Mouse (Mus musculus) c-Kit-positive CD71-negative TER-119-negative erythroid progenitor cells, embryonic 14.5 days (primary cell): ENCODE results near the gene Baz1a.
"Not testable (repeated sequence)": the region's sequence is repeated elsewhere in the genome, so short reads cannot be mapped to it uniquely, and the experiment has no call there.

Experiments used
- DNase-seq: peaks from one replicate; pipeline ENCODE4 v3.0.0-alpha.2; 2013; ENCODE audit warnings: low read depth

Gene Baz1a

DNA sequence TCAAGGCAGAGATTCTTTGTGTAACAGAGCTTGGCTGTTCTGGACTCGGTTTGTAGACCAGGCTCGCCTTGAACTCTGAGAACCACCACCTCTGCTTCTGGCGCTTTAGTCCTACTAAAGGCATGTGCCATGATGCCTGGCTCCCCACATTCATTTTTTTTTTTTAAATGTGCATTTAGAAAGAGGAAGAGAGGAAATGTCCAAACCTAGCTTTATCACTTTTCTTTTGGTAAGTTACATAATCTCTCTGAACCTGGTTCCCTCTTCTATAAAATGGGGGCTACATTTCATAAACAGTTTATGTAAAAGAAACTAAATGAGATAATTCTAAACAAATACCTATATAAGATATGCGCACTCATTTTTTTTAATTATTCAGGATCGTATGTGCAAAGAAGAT is 33.2 kb downstream of the Baz1a start:
- no peak for DNase-seq

GRCm38 (mm10) chr12:54980532-54980931 is 33.6 kb downstream of the Baz1a start:
- no peak for DNase-seq

- no peak for DNase-seq
Measured at GRCm38 (mm10) chr12:54969033-54969432, 45.1 kb downstream of the Baz1a start.

- DNase-seq, result no peak
Measured at GRCm38 (mm10) chr12:54965532-54966160, 48.5 kb downstream of the Baz1a start.

DNA sequence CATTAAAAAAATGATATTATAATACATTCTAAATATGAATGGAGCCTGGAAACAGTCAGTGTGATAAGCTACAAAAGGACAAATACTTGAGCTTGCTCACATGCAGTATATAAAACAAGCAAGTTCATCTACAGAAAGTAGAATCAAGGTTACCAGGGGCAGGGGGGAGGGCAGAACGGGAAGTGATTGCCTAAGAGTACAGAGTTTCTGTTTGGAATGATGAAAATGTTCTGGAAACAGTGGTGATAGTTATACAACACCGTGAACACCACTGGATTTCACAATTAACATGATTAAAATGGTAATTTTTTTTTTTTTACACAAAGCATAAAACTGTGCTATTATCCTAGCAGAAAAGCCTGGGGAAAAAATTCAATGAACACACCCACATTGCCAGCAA is 54.6 kb downstream of the Baz1a start:
- DNase-seq, result no peak

- DNase-seq, result no peak
Measured at GRCm38 (mm10) chr12:54956974-54957373, 57.2 kb downstream of the Baz1a start.

DNA sequence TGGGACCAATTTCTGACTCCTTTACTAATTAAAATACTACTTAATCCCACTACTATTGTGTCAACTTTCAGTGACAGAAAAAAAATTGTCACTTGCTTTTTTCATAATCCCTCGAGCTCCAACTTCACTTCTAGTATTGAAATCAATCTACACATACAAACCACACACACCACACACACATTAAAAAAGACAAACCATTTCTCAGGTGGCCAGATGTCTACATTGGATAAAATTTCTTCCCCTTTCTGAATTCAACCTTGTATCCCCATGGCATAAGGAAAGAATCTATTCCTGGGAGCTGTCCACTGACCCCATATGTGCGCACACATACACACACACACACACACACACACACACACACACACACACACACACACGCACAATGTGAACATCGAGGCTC is 57.7 kb downstream of the Baz1a start:
- DNase-seq, result no peak

GRCm38 (mm10) chr12:54946116-54946515 is 68.0 kb downstream of the Baz1a start:
- no peak for DNase-seq

DNA sequence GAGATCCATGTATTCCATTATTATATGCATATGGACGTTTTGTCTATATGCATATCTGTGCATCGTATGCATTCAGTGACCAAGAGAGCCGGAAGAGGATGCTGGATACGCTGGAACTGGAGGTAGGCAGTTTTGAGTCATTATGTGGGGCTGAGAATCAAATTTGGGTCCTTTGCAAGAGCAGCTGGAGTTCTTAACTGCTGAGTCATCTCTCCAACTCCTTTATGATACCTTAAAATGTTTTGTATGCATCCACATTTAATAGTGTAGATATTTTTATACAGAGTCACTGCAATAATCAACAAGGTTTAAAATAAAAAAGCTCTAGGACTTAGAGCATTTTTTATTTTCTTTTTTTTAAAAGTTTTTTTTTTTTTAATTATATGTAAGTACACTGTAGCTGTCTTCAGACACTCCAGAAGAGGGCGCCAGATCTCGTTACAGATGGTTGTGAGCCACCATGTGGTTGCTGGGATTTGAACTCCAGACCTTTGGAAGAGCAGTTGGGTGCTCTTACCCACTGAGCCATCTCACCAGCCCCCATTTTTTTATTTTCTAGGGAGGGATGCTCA is 71.5 kb downstream of the Baz1a start:
- not testable (repeated sequence) for DNase-seq

DNA sequence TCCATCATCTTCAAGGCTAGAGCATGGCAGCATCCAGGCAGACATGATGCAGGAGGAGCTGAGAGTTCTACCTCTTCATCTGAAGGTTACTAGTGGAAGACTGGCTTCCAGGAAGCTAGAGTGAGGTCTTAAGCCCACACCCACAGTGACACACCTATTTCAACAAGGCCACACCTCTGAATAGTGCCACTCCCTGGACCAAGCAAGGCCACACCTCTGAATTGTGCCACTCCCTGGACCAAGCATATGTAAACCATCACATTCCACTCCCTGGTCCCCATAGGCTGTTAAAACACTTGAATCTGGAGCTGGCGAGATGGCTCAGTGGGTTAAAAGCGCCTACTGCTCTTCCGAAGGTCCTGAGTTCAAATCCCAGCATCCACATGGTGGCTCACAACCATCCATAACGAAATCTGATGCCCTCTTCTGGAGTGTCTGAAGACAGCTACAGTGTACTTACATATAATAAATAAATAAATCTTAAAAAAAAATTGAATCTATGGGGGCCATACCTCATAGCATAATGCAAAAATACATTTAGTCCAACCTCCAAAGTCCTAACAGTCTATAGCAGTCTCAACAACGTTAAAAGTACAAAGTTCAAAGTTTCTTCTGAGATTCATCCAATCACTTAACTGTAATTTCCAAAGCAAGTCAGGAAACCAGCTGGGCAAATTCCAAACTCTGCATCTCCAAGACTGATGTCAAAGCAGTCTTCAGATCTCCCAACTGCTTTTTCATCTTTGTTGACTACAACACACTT is 76.4 kb downstream of the Baz1a start:
- not testable (repeated sequence) for DNase-seq

GRCm38 (mm10) chr12:54910387-54910786 is 103.8 kb downstream of the Baz1a start:
- DNase-seq, result no peak

DNA sequence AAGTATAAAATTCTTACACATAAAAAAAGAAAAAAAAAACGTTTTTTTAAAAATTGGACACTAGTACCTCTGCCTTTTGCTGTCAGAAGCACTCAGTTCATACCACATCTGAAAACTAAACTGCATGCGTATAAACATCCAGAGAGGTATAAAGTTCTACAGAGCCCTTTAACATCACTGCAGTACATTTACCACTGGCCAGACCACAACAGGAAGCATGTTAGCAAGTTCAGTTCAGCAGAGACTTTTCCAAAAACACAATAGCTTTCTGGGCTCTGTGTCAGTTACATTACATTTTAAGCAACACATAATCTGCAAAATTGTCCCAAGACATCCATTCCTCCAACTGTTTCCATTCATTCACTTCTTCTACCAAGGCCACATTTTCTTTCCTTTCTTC is 121.6 kb downstream of the Baz1a start:
- not testable (repeated sequence) for DNase-seq

DNA sequence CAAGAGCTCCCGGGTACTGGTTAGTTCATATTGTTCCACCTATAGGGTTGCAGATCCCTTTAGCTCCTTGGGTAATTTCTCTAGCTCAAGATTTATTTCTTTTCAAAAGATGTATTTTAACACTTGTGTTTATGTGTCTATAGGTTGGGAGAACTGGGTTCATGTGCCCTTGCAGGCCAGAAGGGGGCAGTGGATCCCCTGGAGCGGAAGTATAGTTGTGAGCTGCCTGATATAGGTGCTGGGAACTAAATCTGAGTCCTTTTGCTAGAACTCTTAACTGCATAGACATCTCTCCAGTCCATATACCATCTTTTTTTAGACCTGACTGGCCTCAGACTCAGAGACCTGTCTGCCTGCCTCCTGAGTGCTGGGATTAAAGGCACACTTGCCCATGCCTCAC is 123.7 kb downstream of the Baz1a start:
- DNase-seq, result no peak

- DNase-seq, result no peak
Measured at GRCm38 (mm10) chr12:54887580-54888127, 126.5 kb downstream of the Baz1a start.

- peak; percentile 62 for DNase-seq
Measured at GRCm38 (mm10) chr12:54879630-54880029, 134.5 kb downstream of the Baz1a start.

DNA sequence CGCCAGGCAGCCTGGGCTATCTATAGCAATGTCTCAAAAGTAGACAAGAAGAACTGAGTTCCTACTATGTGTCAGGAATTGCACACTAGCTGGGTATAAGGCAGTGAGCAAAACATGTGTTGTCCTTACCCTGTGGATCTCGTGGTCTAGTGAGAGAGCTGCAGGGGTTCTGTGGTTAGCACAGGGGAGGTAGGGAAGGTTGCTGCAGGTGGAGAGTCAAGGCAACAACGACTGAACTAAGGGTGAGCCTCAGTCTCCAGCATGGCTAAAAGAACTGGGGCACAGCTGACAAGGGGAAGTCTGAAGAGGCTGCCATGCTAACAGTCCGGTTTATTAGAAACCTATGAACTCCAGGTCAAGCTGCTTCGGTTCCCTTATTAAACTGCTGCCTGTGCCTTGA is 134.9 kb downstream of the Baz1a start:
- no peak for DNase-seq

DNA sequence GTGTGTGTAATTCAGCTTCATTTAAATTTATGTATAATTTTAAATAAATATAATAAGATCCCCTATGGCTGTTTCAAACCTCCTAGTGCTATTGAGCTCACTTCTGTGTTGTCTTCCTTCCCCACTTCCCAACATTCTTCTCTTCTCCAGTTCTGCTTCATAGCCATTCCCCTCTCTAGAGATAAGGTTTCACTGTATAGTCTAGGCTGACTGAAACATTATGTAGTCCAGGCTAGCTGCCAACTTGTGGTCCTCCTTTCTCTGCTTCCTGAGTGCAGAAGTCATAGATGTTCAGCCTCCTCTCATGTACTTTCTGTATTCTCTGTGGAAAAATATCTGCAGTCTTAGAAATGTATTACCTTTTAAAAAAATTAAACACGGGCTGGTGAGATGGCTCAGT is 136.3 kb downstream of the Baz1a start:
- no peak for DNase-seq

GRCm38 (mm10) chr12:54876879-54877278 is 137.3 kb downstream of the Baz1a start:
- DNase-seq, result no peak

GRCm38 (mm10) chr12:54874711-54875110 is 139.4 kb downstream of the Baz1a start:
- no peak for DNase-seq

- peak; percentile 56 for DNase-seq
Measured at GRCm38 (mm10) chr12:54862606-54863535, 151.3 kb downstream of the Baz1a start, which contains the start of gene Cfl2. Cfl2 (minus strand) TSS chr12:54862877.

GRCm38 (mm10) chr12:54861991-54862605 is 152.1 kb downstream of the Baz1a start:
- no peak for DNase-seq
